Mouse (Mus musculus) monocyte, adult 5-6 weeks (primary cell): ENCODE measurements around the gene Fntb. TPM values are rescaled to one million over a fixed set of nuclear protein-coding genes. Genes with fewer than 3 reads are reported as not detected.
A peak's percentile ranks its signal among the peaks of the same experiment; 100 is the strongest.

ENCODE experiments used
- ATAC-seq: fragments of 153-309, 156-312 bp; replicated peaks from 2 replicates; pipeline ENCODE4 v1.8.0; 2017; ENCODE audit warnings: mild to moderate bottlenecking; ENCODE audit not compliant: low TSS enrichment, insufficient number of reproducible peaks, severe bottlenecking, poor library complexity, low FRiP score
- total RNA-seq: library from RNA; stranded (forward); fragments of 200-1000, 200-491, 200-594 nt; gene quantifications from 3 replicates; pipeline ENCODE4 v1.2.3, GENCODE M21; 2017

The Fntb gene
- total RNA-seq, 1 experiment from 2014 or later, result 8.8 TPM

DNA sequence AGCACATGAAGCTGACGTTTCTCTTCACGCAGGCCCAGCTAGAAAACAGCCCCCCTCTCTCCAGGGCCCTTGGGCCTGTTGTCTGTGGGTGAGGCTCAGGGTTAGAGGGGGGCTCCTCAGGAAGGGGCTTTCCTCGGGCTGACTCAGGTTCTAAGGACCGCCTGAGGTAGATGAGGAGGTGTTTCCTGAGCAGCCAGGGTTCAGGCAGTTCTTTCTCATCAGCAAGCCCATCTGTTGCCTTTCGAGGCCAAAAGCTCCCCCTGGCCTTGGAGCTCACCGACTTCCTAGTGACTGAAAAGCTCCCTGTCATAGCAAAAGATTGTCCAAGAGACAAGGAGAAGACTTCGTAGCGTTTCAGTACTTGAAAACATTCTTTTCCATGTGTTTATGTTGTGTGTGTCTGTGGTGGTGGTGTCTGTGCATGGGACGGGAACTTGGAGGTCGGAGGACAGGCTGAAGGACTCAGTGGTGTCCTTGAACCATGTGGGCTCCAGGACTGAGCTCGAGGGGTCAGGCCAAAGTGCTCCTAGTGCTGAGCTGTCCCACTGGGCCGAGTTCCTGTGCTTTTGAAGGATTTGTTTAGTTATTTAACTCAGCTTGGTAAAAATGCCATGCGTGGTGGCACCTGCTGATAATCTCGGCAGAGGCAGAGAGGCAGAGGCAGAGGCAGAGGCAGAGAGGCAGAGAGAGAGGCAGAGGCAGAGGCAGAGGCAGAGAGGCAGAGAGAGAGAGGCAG lies 103.2 kb downstream of the Fntb start:
- ATAC-seq, result no peak

DNA sequence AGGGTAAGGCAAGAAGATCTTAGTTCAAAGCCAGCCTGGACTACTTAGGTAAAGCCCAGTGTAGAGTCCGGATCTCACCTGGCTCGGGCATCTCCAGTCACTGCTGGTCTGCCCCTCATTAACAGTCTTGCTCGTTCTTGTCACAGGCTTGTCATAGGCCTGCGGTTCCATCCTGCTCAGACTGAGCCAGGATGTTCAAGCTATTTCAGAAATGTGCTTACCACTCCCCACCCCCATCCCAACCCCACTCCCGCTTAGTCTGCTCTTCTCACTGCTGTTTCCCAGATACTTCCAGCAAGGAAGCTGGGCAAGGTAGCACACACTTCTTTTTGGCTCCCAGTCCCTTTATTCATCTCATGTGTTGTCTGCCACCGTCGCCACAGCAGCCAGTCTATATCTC lies 104.2 kb downstream of the Fntb start:
- no peak for ATAC-seq

DNA sequence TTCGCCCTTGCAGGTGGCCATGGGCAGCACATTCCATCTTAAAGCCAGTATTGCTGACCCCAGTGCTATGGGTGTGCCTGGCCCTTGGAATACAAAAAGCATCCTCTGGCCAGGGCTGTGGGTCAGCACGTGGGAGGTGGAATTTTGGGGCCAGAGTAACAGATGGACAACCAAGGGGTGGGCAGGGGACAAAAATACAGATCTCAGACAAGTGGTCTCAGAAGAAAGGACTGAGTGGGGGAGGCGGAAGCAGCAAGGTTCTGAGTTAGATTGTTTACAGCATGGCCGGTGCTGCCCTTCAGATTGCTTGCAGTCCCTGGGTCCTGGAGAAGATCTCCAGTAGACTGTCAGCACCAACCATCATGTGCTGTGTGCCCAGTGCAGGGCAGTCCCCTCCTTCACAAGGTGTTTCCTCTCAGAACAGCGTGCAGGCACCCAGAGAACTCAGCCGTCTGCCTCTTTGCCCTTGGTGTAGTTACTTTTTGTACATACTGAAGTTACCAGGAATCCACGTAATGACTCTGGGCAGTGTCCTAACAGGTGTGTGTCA lies 107.5 kb downstream of the Fntb start:
- no peak for ATAC-seq

DNA sequence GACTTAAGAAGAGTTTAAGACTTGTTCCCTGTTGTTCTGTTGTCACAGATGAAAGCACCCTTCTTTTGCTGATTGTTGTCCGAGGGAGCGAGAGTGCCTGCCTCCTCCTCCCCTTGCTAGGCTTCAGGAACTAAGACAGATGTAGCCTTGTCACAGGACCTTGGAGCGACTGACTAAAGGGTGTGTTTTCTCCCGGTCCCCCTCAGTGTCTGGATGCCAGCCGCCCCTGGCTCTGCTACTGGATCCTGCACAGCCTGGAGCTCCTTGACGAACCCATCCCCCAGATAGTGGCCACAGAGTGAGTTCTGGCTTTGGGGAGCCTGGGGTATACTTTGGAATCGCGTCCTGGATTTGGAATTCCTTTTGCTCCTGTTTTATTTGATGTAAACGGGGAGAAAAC lies 109.4 kb downstream of the Fntb start:
- ATAC-seq, result no peak

DNA sequence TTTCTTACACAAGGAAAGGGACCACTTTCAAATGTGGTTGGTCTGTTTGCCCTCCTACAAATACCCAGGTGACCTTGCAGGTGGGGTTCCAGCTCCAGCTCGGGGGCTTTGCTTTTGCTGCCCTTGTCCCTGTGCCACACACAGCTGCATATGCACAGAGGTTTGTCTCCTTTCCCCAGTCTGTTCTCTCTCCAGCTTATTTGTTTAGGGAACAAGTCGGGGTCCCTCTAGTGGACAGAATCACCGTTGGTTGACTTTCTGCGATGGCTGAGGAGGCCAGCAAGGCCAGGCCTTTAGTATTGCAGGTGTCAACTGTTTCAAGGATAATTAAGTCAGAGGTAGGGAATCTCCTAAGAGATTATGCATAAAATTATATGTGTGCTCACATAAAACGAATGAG lies 113.9 kb downstream of the Fntb start:
- ATAC-seq, result no peak

DNA sequence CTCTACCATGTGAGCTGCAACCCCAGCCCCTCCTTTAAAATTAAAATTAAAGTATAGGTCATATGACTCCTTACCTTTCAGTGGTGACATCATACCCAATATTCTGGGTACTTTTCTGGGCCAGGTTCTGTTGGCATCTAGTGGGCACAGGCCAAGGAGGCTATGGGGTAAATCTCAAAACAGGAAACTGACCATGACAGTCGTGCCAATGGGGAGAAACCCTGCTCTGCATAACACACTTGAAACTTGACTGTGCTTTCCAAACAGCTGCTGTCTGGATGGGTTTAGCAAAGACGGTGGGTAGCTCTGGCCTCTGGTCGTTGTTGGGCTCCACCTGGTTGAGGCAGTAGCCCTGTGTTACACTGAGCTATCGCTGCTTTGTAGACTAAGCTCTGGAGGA lies 114.7 kb downstream of the Fntb start:
- no peak for ATAC-seq

DNA sequence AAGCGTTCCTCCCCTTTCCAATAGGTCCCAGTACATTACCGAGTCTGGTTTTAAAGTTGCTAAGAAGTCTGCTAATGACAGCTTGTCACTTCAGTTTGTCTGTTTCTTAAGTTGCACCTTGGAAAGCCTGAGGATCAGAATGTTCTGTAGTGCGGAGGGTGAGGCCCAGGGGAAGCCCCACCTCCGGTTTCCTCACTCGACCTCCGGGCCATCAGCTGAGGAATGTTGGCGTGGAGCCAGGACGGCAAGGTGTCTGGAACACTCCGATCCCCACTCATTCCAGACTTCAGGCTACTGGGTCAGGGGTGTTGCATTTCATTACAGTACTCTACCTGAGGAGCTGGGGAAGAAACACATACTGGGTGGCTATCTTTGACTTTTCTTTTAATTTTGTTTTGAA lies 118.4 kb downstream of the Fntb start:
- no peak for ATAC-seq

DNA sequence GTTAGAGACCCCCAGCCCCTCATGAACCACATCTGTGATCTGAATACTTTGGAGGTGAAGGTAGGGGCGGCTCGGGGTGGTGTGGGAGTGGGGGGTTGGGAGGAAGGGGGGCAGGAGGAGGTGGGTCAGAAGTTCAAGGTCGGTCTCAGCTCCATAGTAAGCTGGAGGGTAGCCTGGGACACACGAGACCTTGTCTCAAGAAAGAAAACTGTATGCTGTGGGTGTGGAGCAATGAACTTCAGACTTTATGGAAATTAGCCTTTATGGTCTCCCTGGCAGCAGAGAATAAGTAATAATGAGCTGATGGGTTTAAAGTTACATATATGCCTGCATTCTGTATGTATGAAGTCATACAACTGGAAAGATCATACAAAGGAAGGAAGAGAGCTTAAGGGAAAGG lies 119.7 kb downstream of the Fntb start:
- ATAC-seq, result no peak

DNA sequence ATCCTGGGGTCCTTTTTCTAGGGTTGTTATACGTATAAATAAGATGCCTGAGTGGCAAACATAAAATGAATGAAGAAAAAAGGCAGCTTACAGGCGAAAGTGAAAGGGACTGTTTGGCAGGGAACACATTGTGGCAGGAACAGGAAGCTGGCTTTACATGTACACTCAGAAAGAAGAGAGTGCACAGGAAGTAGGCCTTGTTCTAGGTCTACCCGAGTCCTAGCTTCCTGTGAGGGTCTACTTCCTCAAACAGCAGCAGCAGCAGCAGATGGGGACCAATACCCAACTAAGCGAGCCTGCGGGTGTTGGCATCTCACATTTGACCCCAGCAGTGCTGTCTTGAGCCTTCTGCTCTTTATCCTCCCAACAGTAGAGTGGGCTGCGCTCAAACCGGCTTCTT lies 121.4 kb downstream of the Fntb start:
- ATAC-seq, result peak; percentile 57; the same call in 1 of the 2 replicates

DNA sequence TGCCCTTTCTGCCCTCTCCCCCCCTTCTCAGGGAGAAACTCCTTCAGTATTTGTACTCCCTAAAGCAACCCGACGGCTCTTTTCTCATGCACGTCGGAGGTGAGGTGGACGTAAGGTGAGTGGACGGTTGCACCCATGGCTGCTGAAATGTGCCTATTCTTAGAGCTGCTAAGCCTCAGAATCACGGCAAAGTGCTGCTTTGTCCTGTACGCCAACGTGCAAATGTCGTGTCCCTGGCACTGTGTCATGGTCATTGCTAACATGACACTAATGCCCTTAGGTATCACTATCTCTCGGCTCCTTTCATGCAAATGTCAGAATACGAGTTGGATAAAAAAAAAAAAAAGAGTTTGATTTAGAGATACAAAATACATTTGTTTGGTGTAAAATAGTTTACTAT lies 122.6 kb downstream of the Fntb start:
- no peak for ATAC-seq

DNA sequence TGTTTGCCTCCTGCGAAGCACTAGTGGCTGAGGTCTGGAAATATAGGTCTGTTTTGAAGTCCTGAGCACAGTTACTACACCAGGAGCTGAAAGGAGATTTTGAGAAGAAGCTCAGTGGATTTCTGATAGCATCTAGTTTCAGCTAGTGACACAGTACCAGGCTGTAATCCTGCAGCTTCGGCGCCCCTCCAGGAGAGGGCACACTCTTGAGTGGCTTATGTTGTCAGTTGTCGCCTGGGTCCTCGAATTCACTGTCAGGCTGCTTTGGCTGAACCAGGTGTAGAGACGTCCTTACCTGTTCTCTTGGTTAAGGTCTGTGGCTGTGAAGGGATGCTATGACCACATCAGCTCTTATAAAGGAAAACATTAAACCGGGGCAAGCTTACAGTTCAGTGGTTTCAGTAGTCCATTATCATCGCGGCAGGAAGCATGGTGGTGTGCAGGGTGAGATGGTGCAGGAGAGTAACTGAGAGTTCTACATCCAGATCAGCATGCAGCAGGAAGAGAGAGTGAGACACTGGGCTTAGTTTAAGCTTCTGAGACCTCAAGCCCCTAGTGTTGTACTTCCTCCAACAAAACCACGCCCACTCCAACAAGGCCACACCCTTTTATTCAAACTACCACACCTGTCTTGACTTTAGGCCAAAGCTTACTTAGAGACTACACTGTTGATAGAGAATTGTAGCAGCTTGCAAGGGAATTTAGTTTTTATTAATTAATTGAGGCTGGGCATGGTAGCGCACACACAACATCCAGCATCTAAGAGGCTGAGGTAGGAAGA lies 124.2 kb downstream of the Fntb start:
- ATAC-seq, result no peak

DNA sequence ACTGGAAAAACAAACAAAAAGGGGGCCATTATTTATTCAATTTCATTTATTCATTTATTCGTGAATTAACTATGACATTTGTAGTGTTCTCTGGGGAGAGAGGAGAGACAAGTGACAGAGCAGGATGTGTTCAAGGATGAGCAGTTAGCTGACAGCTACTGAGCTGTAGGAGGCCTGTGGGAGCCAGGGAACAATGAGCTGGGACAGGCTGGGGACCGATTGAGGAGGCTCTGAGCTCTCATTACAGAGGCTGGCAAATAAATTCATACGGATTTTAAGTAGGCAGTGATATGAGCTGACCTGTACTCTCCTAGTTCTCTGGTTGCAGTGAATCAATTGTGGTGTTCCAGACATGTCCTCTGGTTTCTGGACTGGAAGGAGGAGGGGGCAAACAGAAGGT lies 125.8 kb downstream of the Fntb start:
- ATAC-seq, result no peak

DNA sequence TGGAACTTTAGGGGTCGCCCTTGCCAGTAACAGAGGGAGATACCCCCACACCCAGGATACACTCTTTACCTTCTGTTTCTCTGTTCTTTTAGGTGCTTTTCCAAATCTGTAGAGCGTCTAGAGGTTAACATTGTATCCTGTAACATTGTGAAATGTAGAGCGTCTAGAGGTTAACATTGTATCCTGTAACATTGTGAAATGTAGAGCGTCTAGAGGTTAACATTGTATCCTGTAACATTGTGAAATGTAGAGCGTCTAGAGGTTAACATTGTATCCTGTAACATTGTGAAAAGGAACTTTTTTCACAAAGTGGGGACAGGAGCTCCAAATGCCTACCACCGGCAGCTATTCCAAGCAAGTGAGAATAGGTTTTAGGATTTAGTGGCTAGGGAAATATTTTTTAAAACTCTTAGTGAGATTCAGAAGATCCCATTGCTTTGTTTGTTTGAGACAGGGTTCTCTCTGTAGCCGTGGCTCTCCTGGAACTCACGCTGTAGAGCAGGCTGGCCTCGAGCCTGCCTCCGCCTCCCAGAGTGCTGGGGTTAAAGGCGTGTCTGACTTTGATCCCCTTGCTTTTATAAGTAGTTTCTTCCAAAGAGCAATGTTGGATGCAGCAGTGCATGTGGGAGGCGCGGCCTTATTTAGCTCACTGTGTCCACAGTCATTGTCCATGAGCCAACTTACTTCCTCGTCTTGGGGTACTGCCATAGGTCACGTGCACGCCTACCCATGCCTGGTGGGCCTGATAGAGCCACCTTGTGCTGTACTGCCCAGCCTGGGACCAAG lies 127.7 kb downstream of the Fntb start:
- ATAC-seq, result no peak

DNA sequence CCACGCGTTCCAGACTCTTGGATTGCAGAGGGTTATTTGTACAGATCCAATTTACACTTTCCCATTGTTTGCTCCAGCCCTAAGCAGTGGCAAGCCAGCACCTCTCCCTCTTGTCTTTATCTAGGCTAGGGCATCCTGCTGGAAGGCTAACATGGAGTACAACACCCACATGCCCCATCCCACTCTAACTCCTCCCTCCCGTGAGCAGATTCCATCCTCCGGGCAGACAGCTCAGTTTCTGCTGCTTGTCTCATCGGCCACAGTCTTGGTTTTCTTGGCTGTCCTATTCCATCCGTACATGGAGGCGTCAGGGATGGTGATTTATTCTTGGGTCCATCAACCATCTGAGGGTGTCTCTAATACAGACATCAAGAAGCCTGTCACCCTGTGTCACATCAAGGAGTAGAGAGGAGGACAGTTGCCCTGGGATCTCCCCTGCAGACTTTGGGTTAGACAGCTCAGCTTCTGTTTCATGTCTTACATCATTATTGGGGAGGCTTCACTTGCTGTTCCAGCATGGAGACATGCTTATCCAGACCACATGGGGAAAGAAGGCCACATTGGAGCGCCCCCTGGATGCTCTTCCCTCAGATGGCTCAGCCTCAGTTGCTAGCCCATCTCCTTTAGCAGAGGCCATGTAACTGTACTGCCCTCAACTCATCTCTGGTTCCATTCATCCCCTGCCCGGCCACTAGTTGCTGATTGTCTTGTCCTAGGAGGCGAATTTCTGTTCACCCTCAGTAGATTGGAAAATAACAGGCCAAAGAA lies 129.6 kb downstream of the Fntb start:
- ATAC-seq, result no peak

DNA sequence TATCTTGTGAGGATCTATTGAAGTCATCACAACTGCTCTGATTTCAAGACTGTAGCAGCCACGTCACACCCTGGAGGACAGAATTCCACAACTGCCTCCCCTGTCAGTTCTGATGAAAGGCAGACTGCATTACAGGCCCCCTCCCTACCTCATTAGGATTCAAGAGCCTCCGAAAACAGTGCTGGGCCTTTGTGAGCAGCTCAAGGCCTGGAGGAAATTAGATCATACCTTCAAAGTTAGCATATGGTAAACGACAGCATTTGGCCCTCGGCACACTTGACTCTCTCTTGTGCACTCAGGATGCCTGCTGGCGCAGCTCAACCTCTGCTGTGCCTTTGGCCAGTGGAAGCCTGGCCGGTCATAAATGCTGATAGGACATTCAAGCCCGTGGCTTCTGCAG lies 130.4 kb downstream of the Fntb start:
- ATAC-seq, result no peak

DNA sequence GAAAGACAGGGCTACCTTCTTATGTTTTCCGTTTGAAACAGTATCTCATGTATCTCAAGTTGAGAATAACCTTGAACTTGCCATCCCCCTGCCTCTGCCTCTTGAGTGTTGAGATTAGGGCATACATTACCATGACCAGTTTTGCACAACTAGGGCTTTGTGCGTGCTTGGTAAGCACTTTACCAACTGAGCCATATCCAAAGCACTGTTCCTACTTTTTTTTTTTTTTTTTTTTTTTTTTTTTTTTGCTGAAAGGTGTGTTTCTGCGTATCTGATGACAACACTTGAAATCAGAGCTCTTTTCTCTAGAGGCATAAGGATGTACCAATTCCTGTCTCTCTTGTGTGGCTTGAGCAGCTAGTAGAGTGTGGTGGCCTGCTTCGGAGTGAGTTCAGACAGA lies 131.2 kb downstream of the Fntb start:
- no peak for ATAC-seq

DNA sequence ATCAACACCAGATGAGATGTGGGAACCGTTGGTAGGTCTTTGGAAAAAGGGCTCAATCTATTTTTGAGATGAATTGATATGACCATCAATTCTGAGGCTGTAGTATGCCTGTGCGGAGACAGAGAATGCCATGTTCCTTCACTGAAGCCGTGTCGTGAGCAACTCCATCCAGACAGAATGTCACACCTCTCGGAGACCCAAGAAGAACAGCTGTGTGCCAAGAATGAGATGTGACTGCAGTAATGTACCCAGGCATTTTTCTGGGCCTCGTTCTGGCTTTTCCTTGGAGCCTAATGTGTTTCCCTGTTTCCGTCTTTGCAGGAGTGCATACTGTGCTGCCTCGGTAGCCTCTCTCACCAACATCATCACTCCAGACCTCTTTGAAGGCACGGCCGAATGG lies 131.6 kb downstream of the Fntb start:
- ATAC-seq, result no peak

DNA sequence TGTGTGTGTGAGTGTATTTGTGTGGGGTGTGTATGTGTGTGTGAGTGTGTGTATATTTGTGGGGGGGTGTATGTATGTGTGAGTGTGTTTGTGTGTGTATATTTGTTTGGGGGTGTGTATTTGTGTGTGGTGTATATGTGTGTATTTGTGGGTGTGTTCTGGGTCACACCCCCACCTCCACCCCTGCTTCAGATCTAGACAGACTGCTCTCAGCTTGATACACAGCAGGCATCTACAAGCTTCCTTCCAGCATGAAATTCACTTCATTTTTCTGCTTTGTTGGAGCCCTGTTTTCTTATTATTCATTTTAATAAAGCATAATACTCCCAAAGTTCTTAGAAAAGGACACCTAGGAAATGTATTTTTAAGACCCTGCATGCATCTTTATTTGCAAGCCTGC lies 132.8 kb downstream of the Fntb start:
- ATAC-seq, result no peak
